Mouse (Mus musculus) lung, postnatal 0 days (tissue): ENCODE results near the gene Mgmt. TPM values are rescaled to one million over a fixed set of nuclear protein-coding genes. Genes with fewer than 3 reads are reported as not detected.

Experiments used
- ATAC-seq: fragments of 200-750 bp; cut with Nextera tagmentation; 2 replicates; pipeline ENCODE4 v1.8.0; 2017; ENCODE audit warnings: moderate library complexity
- DNase-seq: peaks from one replicate; pipeline ENCODE4 v3.0.0-alpha.2; 2016; ENCODE audit warnings: low spot score
- H3K27ac ChIP-seq: fragments of 300-500 bp; sonication (generic); 2 replicates; pipeline ENCODE4 v1.5.1; 2014; ENCODE audit warnings: antibody characterized with exemption, mild to moderate bottlenecking, low read length, mixed read lengths
- H3K27me3 ChIP-seq: fragments of 300-500 bp; sonication (generic); replicated peaks from 2 replicates; pipeline ENCODE4 v1.6.1; 2014; ENCODE audit warnings: low read length, mixed read lengths; ENCODE audit not compliant: insufficient read depth
- H3K36me3 ChIP-seq: fragments of 300-500 bp; sonication (generic); 2 replicates; pipeline ENCODE4 v1.6.1; 2014; ENCODE audit warnings: low read length, mixed read lengths; ENCODE audit not compliant: insufficient read depth
- H3K4me1 ChIP-seq: fragments of 300-500 bp; sonication (generic); 2 replicates; pipeline ENCODE4 v1.6.1; 2014; ENCODE audit warnings: antibody characterized with exemption, low read depth, low read length, mixed read lengths; ENCODE audit not compliant: insufficient read depth
- H3K4me2 ChIP-seq: fragments of 300-500 bp; sonication (generic); replicated peaks from 2 replicates; pipeline ENCODE4 v1.6.1; 2014; ENCODE audit warnings: low read depth, mild to moderate bottlenecking, low read length, moderate library complexity, mixed read lengths
- H3K4me3 ChIP-seq: fragments of 300-500 bp; sonication (generic); 2 replicates; pipeline ENCODE4 v1.5.1; 2014; ENCODE audit warnings: low read depth, low read length
- H3K9ac ChIP-seq: fragments of 300-500 bp; sonication (generic); replicated peaks from 2 replicates; pipeline ENCODE4 v1.6.1; 2014; ENCODE audit warnings: low read depth, mild to moderate bottlenecking
- H3K9me3 ChIP-seq: fragments of 300-500 bp; sonication (generic); 2 replicates; pipeline ENCODE4 v1.6.1; 2016; ENCODE audit warnings: low read length, mixed read lengths
- CTCF ChIP-seq: IDR thresholded peaks from 2 replicates; pipeline ENCODE4 v1.5.1; 2016; ENCODE audit warnings: antibody characterized with exemption, mild to moderate bottlenecking
- EP300 ChIP-seq: IDR thresholded peaks from 2 replicates; pipeline ENCODE4 v1.6.1; 2016; ENCODE audit warnings: antibody characterized with exemption, mild to moderate bottlenecking, control low read depth
- WGBS: fragments of 180-500 bp; shearing (Covaris S2); extraction: QIAGEN DNeasy Blood & Tissue Kit; methylation state at CpG from one replicate; pipeline ENCODE4 v1.1.7; 2014; 5-methylcytosine and 5-hydroxymethylcytosine counted together
- polyA plus RNA-seq: library from polyadenylated mRNA; unstranded; fragments of >200 nt; fragmentation: Nextera tagmentation; extraction: Ambion mirVana; gene quantifications from 2 replicates; pipeline ENCODE4 v1.2.1, GENCODE M21; 2015

The Mgmt gene
- polyA plus RNA-seq, 1 experiment from 2014 or later: 1.8 TPM

GRCm38 (mm10) chr7:137064255-137064654 lies 169.8 kb downstream of the Mgmt start:
- no peak overlapping the region for H3K4me3 ChIP-seq
- H3K36me3 ChIP-seq: no peaks in the 10 kb centered on the region
- 69% methylated on average over 9 of the region's 9 CpGs for WGBS
- no peak overlapping the region for H3K9ac ChIP-seq
- no peaks in the 10 kb centered on the region for H3K4me1 ChIP-seq
- no peak for ATAC-seq
- no peaks in the 10 kb centered on the region for H3K9me3 ChIP-seq
- H3K27ac ChIP-seq: no peak overlapping the region
- H3K4me2 ChIP-seq: no peak overlapping the region
- TF ChIP-seq CTCF: no peak
- no peak for TF ChIP-seq EP300
- no peaks in the 10 kb centered on the region for H3K27me3 ChIP-seq
- DNase-seq: no peak

GRCm38 (mm10) chr7:137065408-137065807 lies 171.0 kb downstream of the Mgmt start:
- 70% methylated on average over 5 of the region's 5 CpGs for WGBS

GRCm38 (mm10) chr7:137066211-137066610 lies 171.8 kb downstream of the Mgmt start:
- TF ChIP-seq EP300 (no peak), CTCF (no peak)
- DNase-seq: no peak
- Histone ChIP-seq H3K9me3 (no peaks in the 10 kb centered on the region), H3K4me3 (no peak overlapping the region), H3K36me3 (no peaks in the 10 kb centered on the region), H3K4me1 (no peaks in the 10 kb centered on the region), H3K27me3 (no peaks in the 10 kb centered on the region), H3K27ac (no peak overlapping the region), H3K9ac (no peak overlapping the region), H3K4me2 (no peak overlapping the region)
- 78% methylated on average over 3 of the region's 3 CpGs for WGBS
- ATAC-seq: no peak

More at GRCm38 (mm10) chr7:137065408-137065807, 171.0 kb downstream of the Mgmt start:
- Histone ChIP-seq H3K27me3 (no peaks in the 10 kb centered on the region), H3K4me1 (no peaks in the 10 kb centered on the region), H3K4me3 (no peak overlapping the region), H3K9me3 (no peaks in the 10 kb centered on the region), H3K9ac (no peak overlapping the region), H3K27ac (no peak overlapping the region), H3K4me2 (no peak overlapping the region), H3K36me3 (no peaks in the 10 kb centered on the region)
- DNase-seq (peak; percentile 8), ATAC-seq (no peak)
- TF ChIP-seq CTCF (no peak), EP300 (no peak)

- no peak overlapping the region for H3K9ac ChIP-seq
- no peak overlapping the region for H3K4me2 ChIP-seq
- no peaks in the 10 kb centered on the region for H3K9me3 ChIP-seq
- 83% methylated on average over 4 of the region's 4 CpGs for WGBS
- no peak overlapping the region for H3K4me3 ChIP-seq
- ATAC-seq (no peak), DNase-seq (no peak)
- no peaks in the 10 kb centered on the region for H3K36me3 ChIP-seq
- no peaks in the 10 kb centered on the region for H3K4me1 ChIP-seq
- H3K27me3 ChIP-seq: no peaks in the 10 kb centered on the region
- TF ChIP-seq EP300 (no peak), CTCF (no peak)
- no peak overlapping the region for H3K27ac ChIP-seq
Observed at GRCm38 (mm10) chr7:137066997-137067396, 172.6 kb downstream of the Mgmt start.

- TF ChIP-seq EP300 (no peak), CTCF (no peak)
- ATAC-seq (no peak), DNase-seq (no peak)
- H3K4me1 ChIP-seq: no peaks in the 10 kb centered on the region
- H3K36me3 ChIP-seq: no peaks in the 10 kb centered on the region
- no peak overlapping the region for H3K27ac ChIP-seq
- H3K9me3 ChIP-seq: no peaks in the 10 kb centered on the region
- no peak overlapping the region for H3K9ac ChIP-seq
- no peak overlapping the region for H3K4me2 ChIP-seq
- no peaks in the 10 kb centered on the region for H3K27me3 ChIP-seq
- 75% methylated on average over 6 of the region's 6 CpGs for WGBS
- H3K4me3 ChIP-seq: no peak overlapping the region
Observed at GRCm38 (mm10) chr7:137067758-137068157, 173.3 kb downstream of the Mgmt start.

- ATAC-seq (no peak), DNase-seq (no peak)
- no peak for TF ChIP-seq EP300
- TF ChIP-seq CTCF: no peak
- H3K9me3 ChIP-seq: no peaks in the 10 kb centered on the region
- H3K4me1 ChIP-seq: no peaks in the 10 kb centered on the region
- H3K27me3 ChIP-seq: no peaks in the 10 kb centered on the region
- no peak overlapping the region for H3K4me3 ChIP-seq
- H3K4me2 ChIP-seq: no peak overlapping the region
- H3K36me3 ChIP-seq: no peaks in the 10 kb centered on the region
- no peak overlapping the region for H3K9ac ChIP-seq
- no peak overlapping the region for H3K27ac ChIP-seq
- WGBS: 68% methylated on average over 5 of the region's 5 CpGs
Observed at GRCm38 (mm10) chr7:137068796-137069195, 174.4 kb downstream of the Mgmt start.

- H3K27ac ChIP-seq: no peak overlapping the region
- DNase-seq (no peak), ATAC-seq (no peak)
- H3K9me3 ChIP-seq: no peaks in the 10 kb centered on the region
- no peak overlapping the region for H3K9ac ChIP-seq
- TF ChIP-seq CTCF (no peak), EP300 (no peak)
- H3K4me3 ChIP-seq: no peak overlapping the region
- 80% methylated on average over 6 of the region's 6 CpGs for WGBS
- no peak overlapping the region for H3K4me2 ChIP-seq
- H3K36me3 ChIP-seq: no peaks in the 10 kb centered on the region
- no peaks in the 10 kb centered on the region for H3K27me3 ChIP-seq
- no peaks in the 10 kb centered on the region for H3K4me1 ChIP-seq
Observed at GRCm38 (mm10) chr7:137069768-137070167, 175.4 kb downstream of the Mgmt start.
